Mouse (Mus musculus) CH12.LX (cell line): ENCODE measurements at regions not wholly inside any gene's neighbourhood (a gene's known extent, or its start where the extent isn't known, plus 50 kb on each side); places are given as distances from the start of the nearest gene placed in this dataset.
"Not testable (repeated sequence)": the region's sequence is repeated elsewhere in the genome, so short reads cannot be mapped to it uniquely, and the experiment has no call there.

Experiments used
- DNase-seq: peaks from one replicate; pipeline ENCODE4 v3.0.0-alpha.2; 2013; ENCODE audit errors: extremely low read depth
- H3K27ac ChIP-seq: 2 replicates; pipeline ENCODE4 v1.5.1; 2012; ENCODE audit warnings: low read depth, mild to moderate bottlenecking, control low read depth, moderate library complexity; ENCODE audit not compliant: insufficient read depth
- H3K27me3 ChIP-seq: replicated peaks from 2 replicates; pipeline ENCODE3; 2012; ENCODE audit warnings: inconsistent platforms
- H3K36me3 ChIP-seq, 2 experiments: replicated peaks in 1 of 2; 2 replicates each; pipeline versions ENCODE3 to v1.6.1; 2012; ENCODE audit warnings: inconsistent platforms in 1 of 2, low read length in 1 of 2, mild to moderate bottlenecking in 1 of 2, mixed read lengths in 1 of 2, moderate library complexity in 1 of 2; ENCODE audit not compliant: control insufficient read depth in 1 of 2, insufficient read depth in 1 of 2
- H3K4me1 ChIP-seq, 2 experiments: 2 replicates each; pipeline ENCODE4 v1.6.1; 2012; ENCODE audit warnings: inconsistent platforms in 1 of 2, moderate library complexity in 1 of 2; ENCODE audit not compliant: insufficient read depth in 2 of 2, control insufficient read depth in 1 of 2
- H3K4me2 ChIP-seq: 2 replicates; pipeline ENCODE4 v1.6.1; 2012; ENCODE audit warnings: low read depth, mild to moderate bottlenecking, control low read depth; ENCODE audit not compliant: poor library complexity, insufficient read depth, severe bottlenecking
- H3K4me3 ChIP-seq, 3 experiments: fragments of 150-350 bp in 1 of 3; sonication (generic) in 1 of 3; replicated peaks in 1 of 3; 2 replicates each; pipeline versions ENCODE3 to v1.5.1; 2011 to 2012; ENCODE audit warnings: low read depth in 2 of 3, low read length in 2 of 3, mild to moderate bottlenecking in 2 of 3, moderate library complexity in 2 of 3, control low read depth in 1 of 3, improper control_type of control experiment in 1 of 3, inconsistent platforms in 1 of 3, mixed read lengths in 1 of 3; ENCODE audit not compliant: poor library complexity in 1 of 3
- H3K79me2 ChIP-seq: replicated peaks from 2 replicates; pipeline ENCODE4 v1.6.1; 2012; ENCODE audit warnings: mild to moderate bottlenecking, moderate library complexity; ENCODE audit not compliant: control insufficient read depth, poor library complexity, insufficient read depth, severe bottlenecking; ENCODE audit errors: extremely low read depth
- H3K9ac ChIP-seq: 2 replicates; pipeline ENCODE4 v1.6.1; 2012; ENCODE audit warnings: low read depth, mild to moderate bottlenecking, control low read depth, moderate library complexity; ENCODE audit not compliant: insufficient read depth
- H3K9me3 ChIP-seq: replicated peaks from 2 replicates; pipeline ENCODE3; 2012; ENCODE audit warnings: low read length, inconsistent platforms, mixed read lengths
- CHD1 ChIP-seq: IDR thresholded peaks from 2 replicates; pipeline ENCODE4 v1.6.1; 2012; ENCODE audit warnings: low read depth, low read length, improper control_type of control experiment, inconsistent platforms
- CHD2 ChIP-seq: IDR thresholded peaks from 2 replicates; pipeline ENCODE4 v1.6.1; 2011; ENCODE audit warnings: low read length, improper control_type of control experiment
- ETS1 ChIP-seq: conservative IDR thresholded peaks from 2 replicates; pipeline ENCODE4 v1.6.1; 2012; ENCODE audit warnings: low read depth, mild to moderate bottlenecking, inconsistent platforms, low read length, improper control_type of control experiment, moderate library complexity
- GABPA ChIP-seq: IDR thresholded peaks from 2 replicates; pipeline ENCODE4 v1.6.1; 2012; ENCODE audit warnings: low read depth, low read length, improper control_type of control experiment, inconsistent platforms; ENCODE audit not compliant: insufficient replicate concordance
- HCFC1 ChIP-seq: IDR thresholded peaks from 2 replicates; pipeline ENCODE4 v1.6.1; 2012; ENCODE audit warnings: low read depth, mild to moderate bottlenecking, inconsistent platforms, low read length, improper control_type of control experiment
- JUND ChIP-seq: conservative IDR thresholded peaks from 2 replicates; pipeline ENCODE4 v1.6.1; 2011; ENCODE audit warnings: low read depth, low read length, improper control_type of control experiment
- MAFK ChIP-seq: IDR thresholded peaks from 2 replicates; pipeline ENCODE4 v1.6.1; 2011; ENCODE audit warnings: low read length, improper control_type of control experiment; ENCODE audit not compliant: insufficient replicate concordance
- MEF2A ChIP-seq: IDR thresholded peaks from 2 replicates; pipeline ENCODE4 v1.6.1; 2014; ENCODE audit warnings: low read depth, mild to moderate bottlenecking, inconsistent platforms, low read length, improper control_type of control experiment, borderline replicate concordance
- NELFE ChIP-seq: IDR thresholded peaks from 2 replicates; pipeline ENCODE4 v1.6.1; 2011; ENCODE audit warnings: low read depth, low read length, improper control_type of control experiment
- NRF1 ChIP-seq: IDR thresholded peaks from 2 replicates; pipeline ENCODE4 v1.6.1; 2014; ENCODE audit warnings: low read depth, mild to moderate bottlenecking, inconsistent platforms, low read length, improper control_type of control experiment, moderate library complexity
- POLR2A ChIP-seq: IDR thresholded peaks from 2 replicates; pipeline ENCODE4 v1.6.1; 2011; ENCODE audit warnings: low read depth, mild to moderate bottlenecking, improper control_type of control experiment, low read length
- POLR2AphosphoS2 ChIP-seq: IDR thresholded peaks from 2 replicates; pipeline ENCODE4 v1.6.1; 2011; ENCODE audit warnings: low read depth, low read length, improper control_type of control experiment
- RCOR1 ChIP-seq: conservative IDR thresholded peaks from 2 replicates; pipeline ENCODE4 v1.6.1; 2012; ENCODE audit warnings: low read depth, mild to moderate bottlenecking, inconsistent platforms, low read length, improper control_type of control experiment
- SIN3A ChIP-seq: IDR thresholded peaks from 2 replicates; pipeline ENCODE4 v1.6.1; 2012; ENCODE audit warnings: low read length, improper control_type of control experiment, inconsistent platforms
- TCF12 ChIP-seq: IDR thresholded peaks from 2 replicates; pipeline ENCODE4 v1.6.1; 2014; ENCODE audit warnings: low read depth, mild to moderate bottlenecking, inconsistent platforms, low read length, improper control_type of control experiment
- UBTF ChIP-seq: IDR thresholded peaks from 2 replicates; pipeline ENCODE4 v1.6.1; 2012; ENCODE audit warnings: low read depth, mild to moderate bottlenecking, inconsistent platforms, low read length, improper control_type of control experiment, moderate library complexity
- ZC3H11A ChIP-seq: IDR thresholded peaks from 2 replicates; pipeline ENCODE4 v1.6.1; 2012; ENCODE audit warnings: low read depth, mild to moderate bottlenecking, inconsistent platforms, low read length, improper control_type of control experiment
- ZKSCAN1 ChIP-seq: IDR thresholded peaks from 2 replicates; pipeline ENCODE4 v1.6.1; 2012; ENCODE audit warnings: low read depth, inconsistent platforms, low read length, improper control_type of control experiment, borderline replicate concordance
- ZNF384 ChIP-seq: IDR thresholded peaks from 2 replicates; pipeline ENCODE4 v1.6.1; 2012; ENCODE audit warnings: low read depth, low read length, improper control_type of control experiment, inconsistent platforms
- dilution Hi-C: fragments of 300-500 bp; cut with MboI; formaldehyde crosslinking; loops from 2 replicates; pipeline ENCODE4 v1.14.3; 2020; ENCODE audit warnings: low sequenced_read_pairs; ENCODE audit not compliant: extremely low pct_unique_long_range_greater_than_20kb, extremely low pct_ligation_motif_present
- in situ Hi-C: fragments of 300-500 bp; cut with MboI; formaldehyde crosslinking; loops from 3 replicates; pipeline ENCODE4 v1.14.3; 2019; ENCODE audit warnings: low sequenced_read_pairs, low pct_ligation_motif_present, low pct_unique_long_range_greater_than_20kb, mixed read lengths

- dilution Hi-C loops, H3K36me3 ChIP-seq, H3K27ac ChIP-seq, H3K4me2 ChIP-seq, H3K4me1 ChIP-seq, H3K4me3 ChIP-seq, in situ Hi-C loops, H3K79me2 ChIP-seq, H3K9me3 ChIP-seq, H3K9ac ChIP-seq, DNase-seq, H3K27me3 ChIP-seq: not testable (repeated sequence)
Observed at GRCm38 (mm10) chr9:6845281-6845680, 339.0 kb downstream of the Dync2h1 start.

GRCm38 (mm10) chr9:6834936-6835335 lies 349.3 kb downstream of the Dync2h1 start:
- H3K27ac ChIP-seq, H3K4me3 ChIP-seq, DNase-seq, H3K27me3 ChIP-seq, H3K36me3 ChIP-seq, H3K4me1 ChIP-seq, H3K79me2 ChIP-seq, H3K9me3 ChIP-seq, H3K4me2 ChIP-seq, dilution Hi-C loops, H3K9ac ChIP-seq, in situ Hi-C loops: not testable (repeated sequence)

- Histone ChIP-seq H3K27ac (no peak overlapping the region), H3K4me3 (no peak overlapping the region), H3K36me3 (no peaks in the 10 kb centered on the region), H3K9me3 (no peaks in the 10 kb centered on the region), H3K27me3 (no peaks in the 10 kb centered on the region), H3K4me2 (no peak overlapping the region), H3K79me2 (no peaks in the 10 kb centered on the region), H3K9ac (no peak overlapping the region), H3K4me1 (no peaks in the 10 kb centered on the region)
- dilution Hi-C loops, result no loop called here
- TF ChIP-seq POLR2AphosphoS2, result no peak
- in situ Hi-C loops, result no loop called here
- DNase-seq, result no peak
Observed at GRCm38 (mm10) chr9:6834470-6834869, 349.8 kb downstream of the Dync2h1 start.

- in situ Hi-C loops, result no loop called here
- Histone ChIP-seq H3K4me1 (no peaks in the 10 kb centered on the region), H3K27me3 (no peaks in the 10 kb centered on the region), H3K4me2 (no peak overlapping the region), H3K79me2 (no peaks in the 10 kb centered on the region), H3K27ac (no peak overlapping the region), H3K9ac (no peak overlapping the region), H3K9me3 (no peaks in the 10 kb centered on the region), H3K36me3 (no peaks in the 10 kb centered on the region), H3K4me3 (no peak overlapping the region)
- TF ChIP-seq SIN3A, result no peak
- TF ChIP-seq ZNF384, result no peak
- no peak for TF ChIP-seq ZKSCAN1
- no peak for TF ChIP-seq NELFE
- no peak for TF ChIP-seq HCFC1
- TF ChIP-seq UBTF, result no peak
- no peak for TF ChIP-seq RCOR1
- TF ChIP-seq GABPA, result no peak
- TF ChIP-seq POLR2AphosphoS2, result no peak
- no peak for TF ChIP-seq CHD2
- TF ChIP-seq ZC3H11A, result no peak
- no peak for TF ChIP-seq CHD1
- TF ChIP-seq TCF12, result no peak
- TF ChIP-seq MAFK, result no peak
- TF ChIP-seq JUND, result no peak
- no peak for TF ChIP-seq ETS1
- TF ChIP-seq MEF2A, result no peak
- TF ChIP-seq POLR2A, result no peak
- no peak for TF ChIP-seq NRF1
- DNase-seq, result no peak
- dilution Hi-C loops, result no loop called here
Observed at GRCm38 (mm10) chr9:6832862-6833261, 351.4 kb downstream of the Dync2h1 start.
